Mouse (Mus musculus): ENCODE results near the gene Tbx3.

The Tbx3 gene

DNA sequence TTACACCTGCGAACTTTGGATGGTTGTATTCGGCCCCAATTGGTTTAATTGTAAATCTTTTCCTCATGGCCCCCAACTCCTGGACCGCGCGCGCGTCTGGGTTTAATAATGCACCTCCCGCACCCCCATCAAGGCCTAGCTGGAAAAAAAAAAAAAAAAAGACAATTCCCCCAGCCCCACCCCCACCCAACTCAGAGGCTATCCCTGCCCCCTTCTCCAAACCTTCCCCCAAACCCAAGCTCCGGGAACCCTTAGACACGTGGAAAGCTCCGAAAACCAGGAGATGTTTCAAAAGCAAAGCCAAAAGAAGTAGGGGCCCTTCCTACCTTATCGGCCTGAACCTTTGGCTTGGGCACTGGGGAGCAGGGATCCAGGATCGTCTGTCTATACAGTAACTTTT lies 8.1 kb upstream of the Tbx3 start:
- no peak for DNase-seq (ENCODE audit: low read depth)

DNA sequence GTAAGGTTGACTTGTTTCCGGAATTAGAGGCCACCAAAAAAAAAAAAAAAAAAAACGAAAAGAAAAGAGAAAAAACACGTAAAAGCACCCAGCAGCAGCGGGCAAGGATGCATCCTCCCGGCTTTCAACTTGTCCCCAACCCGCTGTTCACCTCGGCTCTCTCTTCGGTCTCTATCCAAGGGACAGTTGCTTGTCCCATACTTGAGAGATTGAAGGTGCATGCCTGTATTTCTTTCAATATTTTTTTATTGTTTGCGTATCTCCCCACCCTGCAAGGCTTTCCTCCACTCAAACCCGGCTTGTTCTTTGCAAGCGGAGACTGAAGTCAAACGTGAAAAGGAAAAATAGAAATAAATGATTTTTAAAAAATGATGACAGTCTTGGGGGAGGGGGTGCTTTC lies 7.7 kb upstream of the Tbx3 start:
- no peak for DNase-seq (ENCODE audit: low read depth)

DNA sequence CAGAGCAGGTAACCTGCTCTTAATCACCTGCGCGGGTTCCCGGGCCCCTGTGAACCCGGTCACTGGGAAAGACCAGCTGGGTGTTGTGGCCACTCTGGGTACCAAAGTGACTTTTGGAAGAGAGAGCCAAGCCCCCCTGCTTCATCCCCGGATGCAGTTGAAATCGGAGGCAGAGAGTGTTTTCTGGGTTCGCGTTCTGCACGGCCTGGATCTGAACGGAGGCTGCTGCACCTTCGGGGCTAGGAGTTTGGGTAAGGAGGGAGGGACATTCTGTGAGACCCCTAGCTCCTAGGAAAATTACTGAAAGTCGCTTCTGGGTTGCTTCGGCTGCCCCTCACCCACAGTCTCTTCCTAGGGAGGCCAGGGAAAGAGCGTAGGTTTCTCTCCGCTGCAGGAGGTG lies 7.2 kb upstream of the Tbx3 start:
- no peak for DNase-seq (ENCODE audit: low read depth)

DNA sequence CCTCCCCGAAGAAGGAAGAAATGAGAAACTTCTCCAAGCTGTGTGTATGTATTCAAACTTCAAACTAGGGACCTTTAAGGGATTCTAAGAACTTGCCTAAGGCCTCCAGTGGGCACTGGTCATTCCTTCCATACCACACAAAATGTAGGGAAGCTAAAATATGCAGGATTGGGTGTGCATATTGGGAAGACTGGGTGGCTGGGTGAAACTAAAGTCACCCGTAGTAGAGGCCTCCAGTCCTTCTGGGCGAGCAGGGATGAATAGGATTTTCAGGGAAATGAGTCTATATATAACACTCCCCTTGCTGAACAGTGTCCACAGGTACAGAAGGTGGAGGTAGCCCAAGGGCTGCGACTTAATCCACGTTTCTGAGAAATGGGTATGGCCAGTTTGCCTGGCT lies 6.7 kb upstream of the Tbx3 start:
- DNase-seq (ENCODE audit: low read depth), result no peak

DNA sequence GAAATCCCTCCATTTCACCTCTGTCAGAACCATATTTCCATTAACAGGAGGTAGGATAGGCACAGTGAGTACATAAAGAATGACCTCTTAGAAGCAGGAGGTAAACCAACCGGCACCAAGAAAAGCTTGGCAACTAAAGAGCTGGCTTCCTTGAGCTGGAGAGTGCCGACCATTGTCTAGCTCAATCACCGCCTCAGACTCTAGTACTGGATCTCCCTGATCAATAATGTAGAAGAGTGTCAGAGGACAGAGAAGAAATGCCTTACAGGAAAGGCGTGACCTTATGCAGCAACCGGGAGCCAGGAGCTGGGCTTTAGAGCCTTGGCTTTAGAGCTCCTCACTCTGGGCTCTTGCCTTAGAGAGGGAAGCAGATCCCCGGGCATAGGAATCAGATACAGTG lies 4.7 kb upstream of the Tbx3 start:
- DNase-seq (ENCODE audit: low read depth), result no peak

DNA sequence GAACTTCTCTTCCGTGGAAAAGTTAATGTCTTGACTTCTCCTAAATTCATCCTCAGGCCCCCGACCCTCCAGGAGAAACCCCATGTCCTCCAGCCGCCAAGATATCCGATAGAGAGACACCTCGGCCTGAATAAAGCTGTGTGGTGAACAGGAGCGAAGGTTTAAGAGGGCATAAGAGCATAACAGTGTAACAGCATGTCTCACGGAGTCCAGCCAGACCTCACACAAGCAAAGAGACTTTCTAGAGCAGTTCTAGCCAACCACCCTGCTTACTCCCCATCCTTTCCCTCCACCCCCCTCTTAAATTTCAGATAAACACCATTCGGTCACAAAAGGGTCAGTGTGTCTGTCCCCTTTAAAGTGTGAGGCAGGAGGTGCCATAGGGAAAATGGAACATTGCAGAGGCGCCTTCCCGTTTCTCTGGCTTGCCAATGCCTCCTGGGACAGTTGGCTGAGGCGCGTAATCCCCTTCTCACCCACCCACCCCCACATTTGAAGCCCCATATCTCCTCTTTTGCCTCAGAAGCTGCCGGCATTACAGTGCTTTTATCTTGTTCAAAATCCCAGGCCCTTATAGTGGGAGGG lies 3.0 kb upstream of the Tbx3 start:
- no peak for DNase-seq (ENCODE audit: low read depth)

DNA sequence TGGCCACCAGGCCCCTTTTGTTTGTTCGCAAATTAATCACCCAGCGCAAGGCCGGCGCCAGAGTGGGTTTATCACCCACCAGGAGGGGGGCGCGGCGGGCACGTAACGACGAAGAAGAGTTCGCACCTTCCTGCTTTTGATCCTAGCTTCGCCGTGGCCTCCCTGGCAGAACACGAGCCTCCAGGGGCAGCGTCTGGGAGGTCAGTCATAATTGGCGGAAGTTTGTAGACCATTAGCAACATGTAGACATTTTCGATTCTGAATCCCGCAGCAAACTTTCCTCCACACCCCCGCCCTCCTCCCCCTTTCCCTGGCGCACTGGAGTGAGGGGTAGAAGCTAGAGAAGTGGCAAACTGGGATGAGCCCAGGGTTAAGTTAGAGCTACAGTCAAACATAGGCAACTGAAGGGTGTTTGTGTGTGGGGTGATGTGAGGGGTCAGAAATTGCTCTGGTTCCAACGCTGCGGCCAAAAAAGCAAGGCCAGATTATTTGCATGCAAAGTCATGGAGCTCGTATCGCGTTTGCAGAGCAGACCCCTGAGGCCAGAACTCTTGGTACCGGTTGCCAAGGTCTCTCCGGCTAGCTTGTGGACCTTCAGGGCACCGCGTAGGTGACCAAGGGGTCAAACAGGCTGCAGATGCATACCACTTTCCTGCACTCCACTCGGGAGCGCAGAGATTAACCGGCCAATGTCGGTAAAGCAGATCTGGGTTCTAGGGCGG lies 2.1 kb upstream of the Tbx3 start:
- DNase-seq (ENCODE audit: low read depth), result no peak

DNA sequence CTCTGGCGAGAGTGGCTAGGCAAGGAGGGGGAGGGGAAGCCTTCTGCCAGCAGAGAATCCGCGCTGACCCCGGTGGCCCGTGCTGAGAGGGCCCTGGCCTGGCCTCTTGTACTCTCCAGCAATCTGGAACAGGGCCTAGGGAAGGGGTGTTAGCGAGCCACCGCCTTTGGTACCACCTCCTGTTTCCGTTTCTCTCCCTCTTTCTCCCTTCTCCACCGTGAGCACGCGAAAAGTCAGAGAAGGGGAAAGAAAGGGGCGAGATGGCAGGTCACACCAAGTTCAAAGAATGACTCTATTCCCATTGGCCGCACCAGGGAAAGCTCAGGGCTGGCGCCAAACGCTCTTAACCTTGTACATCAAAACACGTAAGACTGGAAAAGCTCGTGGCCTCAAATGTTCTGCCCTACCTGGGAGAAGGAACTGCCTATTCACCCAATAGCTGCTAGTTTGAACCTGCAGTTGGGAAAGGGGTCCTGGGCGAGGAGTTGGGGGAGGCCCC lies 1.5 kb upstream of the Tbx3 start:
- DNase-seq (ENCODE audit: low read depth), result no peak

DNA sequence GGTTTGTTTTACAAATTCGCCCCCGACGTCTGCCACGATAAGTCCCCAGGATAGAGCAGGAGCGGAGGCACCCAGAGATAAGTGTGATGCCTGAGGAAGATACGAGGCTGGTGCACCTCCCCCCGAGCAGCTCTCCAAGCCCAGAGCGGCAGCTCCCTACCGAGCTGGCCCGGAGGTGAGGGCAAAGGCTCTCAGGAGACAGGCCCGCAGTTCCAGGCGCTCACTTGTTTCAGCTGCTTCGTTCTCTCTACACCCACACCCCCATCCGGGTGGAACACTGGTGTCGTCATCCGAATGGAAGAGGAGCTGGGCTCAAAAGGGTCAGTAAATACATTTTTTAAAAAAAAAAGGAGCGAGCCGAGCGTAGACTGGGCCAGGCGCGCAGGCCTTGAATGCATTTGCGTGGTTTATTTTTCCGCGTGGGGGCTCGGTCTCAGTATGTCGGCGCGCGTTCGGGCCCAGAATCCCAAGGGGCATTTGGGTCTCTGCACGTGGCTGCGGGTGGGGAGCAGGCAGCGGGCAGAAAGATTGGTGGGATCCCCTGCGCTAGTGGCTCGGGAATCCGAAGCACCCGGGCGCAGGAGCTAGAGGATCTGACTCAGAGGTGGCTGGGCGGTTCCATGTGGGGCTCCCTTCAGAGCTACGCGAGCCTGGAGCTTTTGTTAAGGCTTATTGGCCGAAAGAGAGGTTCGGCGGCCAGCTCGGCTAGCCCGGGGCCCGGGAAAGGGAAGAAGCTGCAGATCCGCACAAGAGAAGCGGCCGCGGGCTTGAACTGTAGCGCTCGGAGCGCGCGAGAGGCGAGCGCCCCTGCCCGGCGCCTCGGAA lies 516 bp upstream of the Tbx3 start:
- DNase-seq (ENCODE audit: low read depth), result no peak

DNA sequence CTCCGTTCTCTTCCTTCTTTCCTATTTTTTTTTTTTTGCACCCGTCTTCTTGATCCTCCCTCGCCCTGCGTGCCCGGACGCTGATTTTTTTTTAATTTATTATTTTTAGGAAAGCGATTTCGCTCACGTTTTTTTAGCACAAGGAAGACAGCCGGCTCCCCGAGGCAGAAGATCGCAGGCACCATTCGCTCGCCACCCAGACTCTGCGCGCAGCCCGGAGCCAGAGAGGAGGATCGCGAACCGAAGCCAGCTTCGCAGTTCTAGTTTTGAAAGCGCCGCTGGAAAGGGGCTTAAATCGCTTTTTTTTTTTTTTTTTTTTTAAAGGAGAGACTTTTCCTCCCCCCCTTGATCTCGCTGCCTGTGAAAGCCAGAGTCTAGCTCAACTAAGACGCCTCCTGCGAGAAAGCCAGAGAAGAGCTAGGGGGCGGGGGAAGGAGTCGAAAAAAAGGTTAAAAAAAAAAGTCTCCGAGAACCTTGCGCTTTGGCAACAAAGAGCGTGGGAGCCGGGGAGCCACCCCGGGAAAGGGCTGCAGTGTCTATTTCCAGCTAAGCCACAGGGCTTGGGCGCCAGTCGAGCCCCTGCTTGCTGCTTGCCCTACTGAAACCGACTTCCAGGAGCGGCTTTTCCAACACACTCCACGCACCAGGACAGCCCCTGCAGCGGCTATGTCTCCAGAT lies 794 bp downstream of the Tbx3 start:
- DNase-seq (ENCODE audit: low read depth), result peak; percentile 40

DNA sequence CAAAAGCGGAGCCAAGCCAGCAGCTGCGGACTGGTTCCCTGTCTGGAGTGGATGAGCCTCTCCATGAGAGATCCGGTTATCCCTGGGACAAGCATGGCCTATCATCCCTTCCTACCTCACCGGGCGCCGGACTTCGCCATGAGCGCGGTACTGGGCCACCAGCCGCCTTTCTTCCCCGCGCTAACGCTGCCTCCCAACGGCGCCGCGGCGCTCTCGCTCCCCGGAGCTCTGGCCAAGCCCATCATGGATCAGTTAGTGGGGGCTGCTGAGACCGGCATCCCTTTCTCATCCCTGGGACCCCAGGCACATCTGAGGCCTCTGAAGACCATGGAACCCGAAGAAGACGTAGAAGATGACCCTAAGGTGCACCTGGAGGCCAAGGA lies 1.5 kb downstream of the Tbx3 start:
- no peak for DNase-seq (ENCODE audit: low read depth)

DNA sequence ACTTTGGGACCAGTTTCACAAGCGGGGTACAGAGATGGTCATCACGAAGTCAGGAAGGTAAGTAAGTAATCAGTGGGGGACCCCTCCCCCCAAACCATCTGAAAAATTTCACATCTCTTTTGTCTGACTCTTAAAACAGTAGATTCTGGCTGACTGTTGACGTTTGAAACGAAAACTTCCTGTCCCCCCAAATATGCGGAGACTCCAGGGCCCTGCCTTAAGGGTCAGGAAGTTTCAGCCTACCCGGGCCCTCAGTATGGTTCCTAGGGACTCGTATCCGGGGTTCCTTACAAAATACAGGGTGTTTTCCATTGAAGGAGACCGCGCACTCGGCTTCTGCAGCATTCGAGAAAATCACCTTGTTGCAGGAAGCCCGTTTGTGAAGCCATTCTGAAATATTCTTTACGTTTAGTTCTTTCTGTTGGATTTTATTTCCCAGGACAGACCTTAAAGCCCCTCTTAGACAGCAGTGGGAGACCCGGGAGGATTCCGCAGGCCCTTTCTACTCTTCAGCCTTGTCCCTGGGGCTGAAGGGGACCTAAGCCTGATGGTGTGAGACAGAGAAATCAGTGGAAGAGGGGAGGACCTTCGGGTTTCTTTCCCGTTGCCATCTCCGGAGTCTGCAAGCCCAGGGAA lies 2.0 kb downstream of the Tbx3 start:
- no peak for DNase-seq (ENCODE audit: low read depth)

DNA sequence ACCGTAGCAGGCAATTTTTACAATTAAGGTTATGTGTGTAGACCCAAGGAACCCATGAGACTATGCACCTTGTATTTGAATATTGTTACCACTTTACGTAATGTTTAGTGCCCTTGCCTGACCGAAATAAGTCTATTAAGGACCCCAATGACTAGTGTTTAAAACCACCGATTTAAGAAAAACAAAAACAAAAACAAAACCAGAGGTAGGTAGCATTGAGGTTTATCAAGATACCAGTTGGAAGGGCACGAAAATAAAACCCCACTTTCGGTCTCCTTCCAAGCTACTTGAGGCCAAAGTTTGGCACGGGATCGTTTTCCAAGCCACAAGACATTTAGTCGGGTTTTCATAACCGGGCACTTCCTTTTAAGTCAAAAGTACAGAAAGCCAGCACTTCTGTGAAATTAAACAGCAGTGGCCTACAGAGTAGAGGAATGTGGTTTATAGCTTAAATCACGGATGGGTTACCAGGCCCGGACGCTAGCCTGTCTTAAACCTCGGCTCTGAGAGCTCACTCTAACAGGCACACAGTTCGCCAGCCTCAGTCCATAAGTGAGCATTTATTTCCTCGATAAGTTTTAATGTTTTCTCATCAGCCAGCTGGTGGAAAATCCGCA lies 2.6 kb downstream of the Tbx3 start:
- DNase-seq (ENCODE audit: low read depth), result no peak

DNA sequence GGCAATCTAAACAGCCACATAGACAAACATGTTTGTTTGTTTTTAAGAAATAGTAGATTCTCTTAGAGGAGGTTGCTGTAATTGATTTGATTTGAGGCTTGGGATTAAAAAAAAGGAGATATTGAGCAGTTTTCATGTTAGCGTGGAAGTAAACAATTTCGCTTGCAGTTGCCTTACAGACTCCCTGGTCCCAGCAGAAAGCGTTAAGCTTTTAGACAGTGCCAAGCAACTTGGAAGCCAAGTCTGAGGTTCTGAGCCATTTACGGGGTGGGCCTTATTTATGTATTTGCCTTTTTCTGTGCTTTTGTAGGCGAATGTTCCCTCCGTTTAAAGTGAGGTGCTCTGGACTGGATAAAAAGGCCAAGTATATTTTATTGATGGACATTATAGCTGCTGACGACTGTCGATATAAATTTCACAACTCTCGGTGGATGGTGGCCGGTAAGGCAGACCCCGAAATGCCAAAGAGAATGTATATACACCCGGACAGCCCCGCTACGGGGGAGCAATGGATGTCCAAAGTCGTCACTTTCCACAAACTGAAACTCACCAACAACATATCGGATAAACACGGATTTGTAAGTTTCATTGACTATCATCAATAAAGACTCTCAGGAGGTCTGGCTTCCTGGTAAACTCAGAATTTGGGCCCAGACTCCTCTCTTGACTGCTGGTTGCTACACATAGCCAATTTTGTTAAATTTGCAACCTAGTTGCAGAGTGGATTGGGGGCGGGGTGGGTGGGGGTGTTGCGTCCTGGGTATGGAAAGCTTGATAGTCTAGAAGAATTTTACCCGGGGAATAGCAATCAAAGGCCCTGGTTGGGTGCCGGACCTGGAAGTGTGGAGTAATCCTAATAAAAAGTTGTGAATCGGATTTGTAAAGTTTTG lies 3.5 kb downstream of the Tbx3 start:
- DNase-seq (ENCODE audit: low read depth), result no peak

DNA sequence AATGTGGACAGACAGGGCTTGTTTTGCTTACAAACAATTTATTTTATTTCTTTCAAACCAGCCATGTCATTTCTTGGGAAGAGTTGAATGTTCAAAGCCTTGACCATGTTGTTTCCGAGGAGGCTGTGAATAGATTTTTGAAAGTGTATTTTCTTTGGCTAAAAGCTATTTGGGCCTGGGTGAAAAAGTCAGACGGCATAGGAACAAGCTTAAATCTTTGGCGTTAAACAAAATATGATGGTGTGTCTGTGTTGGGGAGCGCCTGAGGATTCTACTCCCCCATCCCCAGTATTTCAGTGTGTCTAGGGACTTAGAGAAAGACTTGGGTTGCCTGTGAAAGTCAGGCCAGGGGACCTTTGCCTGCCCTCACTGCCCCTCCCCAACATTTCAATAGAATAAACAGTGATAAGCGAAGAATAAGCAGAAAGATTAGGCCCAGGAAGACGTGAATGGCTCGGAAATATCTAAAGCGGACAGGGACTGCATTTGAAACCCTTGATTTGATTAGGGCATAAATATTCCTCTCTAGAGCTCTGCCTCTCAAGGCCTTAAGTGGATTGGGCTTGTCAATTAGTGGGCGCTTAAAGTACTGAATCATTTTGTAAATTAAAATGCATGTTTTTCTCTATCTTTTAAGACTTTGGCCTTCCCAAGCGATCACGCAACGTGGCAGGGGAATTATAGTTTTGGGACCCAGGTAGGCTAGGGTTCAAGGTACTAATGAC lies 4.3 kb downstream of the Tbx3 start:
- DNase-seq (ENCODE audit: low read depth), result no peak

DNA sequence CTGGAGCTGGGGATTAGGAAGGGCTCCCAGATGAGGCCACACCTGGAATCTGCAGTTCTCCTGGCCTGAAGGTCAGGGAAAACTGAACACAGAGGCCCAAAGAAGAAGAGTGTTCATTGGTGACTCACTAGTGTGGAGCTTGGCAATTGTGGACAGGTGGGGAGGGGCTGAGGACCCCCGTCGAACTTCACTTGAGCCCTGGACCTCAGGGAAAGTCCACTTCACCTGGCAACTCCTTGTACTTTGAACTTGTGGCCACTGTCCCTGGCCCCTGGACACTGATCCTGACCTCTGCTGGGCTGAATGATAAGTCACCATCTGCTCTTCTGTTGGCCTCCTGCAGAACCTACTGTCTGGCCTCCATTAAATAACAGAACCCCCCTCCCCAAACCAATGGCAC lies 5.8 kb downstream of the Tbx3 start:
- DNase-seq (ENCODE audit: low read depth), result no peak

DNA sequence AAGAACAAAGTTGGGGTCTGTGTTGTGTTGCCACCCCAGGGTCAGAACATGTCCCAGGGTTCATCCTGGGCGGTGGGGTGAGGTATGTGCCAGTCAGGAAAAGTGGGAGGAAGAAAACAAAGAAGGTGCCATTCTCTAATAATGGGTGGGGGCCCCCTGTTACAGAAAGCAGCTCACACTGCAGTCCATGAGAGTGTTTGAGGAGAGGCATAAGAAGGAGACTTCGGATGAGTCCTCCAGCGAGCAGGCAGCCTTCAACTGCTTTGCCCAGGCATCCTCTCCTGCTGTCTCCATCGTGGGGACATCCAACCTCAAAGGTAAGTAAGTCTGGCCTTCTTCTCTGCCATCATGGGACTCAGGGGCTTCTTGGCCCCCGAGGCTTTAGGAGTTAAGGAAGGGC lies 8.0 kb downstream of the Tbx3 start:
- no peak for DNase-seq (ENCODE audit: low read depth)

DNA sequence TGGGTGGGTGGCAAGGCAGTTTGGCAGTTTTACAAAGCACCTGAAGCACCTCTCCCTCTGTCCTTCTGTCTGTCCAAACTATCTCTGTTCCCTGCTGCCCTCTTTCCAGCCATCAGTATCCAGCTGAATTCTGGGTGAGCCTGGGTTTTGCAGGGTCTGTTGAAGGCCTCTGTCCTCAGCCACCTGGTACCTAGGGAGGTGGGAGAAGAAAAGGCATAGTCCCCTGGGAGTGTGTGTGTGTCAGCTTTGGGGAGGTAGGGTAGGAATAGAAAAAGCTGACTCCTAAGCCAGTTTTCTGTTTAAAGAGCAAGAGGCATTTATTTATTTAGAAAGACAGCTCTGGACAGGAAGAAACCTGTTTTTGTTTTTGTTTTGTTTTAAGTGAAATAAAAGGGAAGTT lies 8.6 kb downstream of the Tbx3 start:
- DNase-seq (ENCODE audit: low read depth), result no peak

DNA sequence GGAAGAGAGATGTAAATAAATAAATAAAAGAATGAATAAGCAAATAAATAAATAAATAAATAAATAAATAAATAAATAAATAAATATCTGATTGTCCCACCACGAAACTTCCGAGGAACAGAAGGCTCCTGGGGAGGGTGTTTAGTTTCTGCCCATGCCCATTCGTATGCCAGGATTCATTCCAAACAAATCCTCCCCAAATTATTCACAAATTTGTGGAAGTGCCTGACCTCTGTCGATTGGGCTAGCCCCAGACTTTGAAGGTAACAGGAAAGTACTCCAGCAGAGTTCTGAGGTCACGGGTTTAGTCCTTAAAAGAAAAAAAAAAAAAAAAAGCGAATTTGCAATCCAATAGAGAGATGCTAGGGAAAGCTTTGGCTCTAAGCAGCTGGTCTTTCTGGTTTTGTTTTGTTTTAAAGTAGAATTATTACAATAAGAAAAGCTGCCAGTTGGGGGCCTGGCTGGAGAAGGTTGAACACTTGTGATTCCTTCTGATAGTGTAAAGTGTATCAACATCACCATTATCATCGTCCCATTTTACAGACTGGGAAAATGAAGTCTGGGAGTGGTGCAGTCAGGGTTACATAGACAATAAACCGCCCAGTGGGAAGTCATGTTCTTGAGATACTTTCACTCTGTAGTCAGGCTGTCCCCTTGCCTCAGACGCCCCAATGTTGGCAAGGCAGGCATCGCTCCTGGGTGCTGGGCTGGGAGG lies 9.3 kb downstream of the Tbx3 start:
- no peak for DNase-seq (ENCODE audit: low read depth)
